30 mouse cellular contexts compared by ENCODE assay signal in the genomic region with DNA sequence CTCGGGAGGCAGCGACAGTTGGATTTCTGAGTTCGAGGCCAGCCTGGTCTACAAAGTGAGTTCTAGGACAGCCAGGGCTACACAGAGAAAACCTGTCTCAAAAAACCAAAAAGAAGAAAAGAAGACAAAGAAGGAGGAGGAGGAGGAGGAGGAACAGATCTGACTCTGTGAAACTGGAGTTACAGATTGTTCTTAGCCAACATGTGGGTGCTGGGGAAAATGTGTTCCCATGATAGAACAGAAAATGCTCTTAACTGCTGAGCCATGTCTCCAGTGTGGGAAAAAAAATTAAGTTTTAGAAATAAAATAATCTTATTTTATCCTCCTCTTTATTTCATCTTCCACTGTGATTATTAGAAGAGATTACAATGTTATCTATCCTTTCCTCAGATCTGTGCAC.
"Had no signal": no experiment of that assay in that cellular context is flagged by ENCODE, and none has a peak within 500 bp of the region (broad histone marks: within the 10 kb centered on the region; RNA-seq: fewer than 3 reads in every experiment).

No protein-coding gene starts in this region.

- H3K27me3 ChIP-seq: limb, embryonic 12.5 days; limb, embryonic 13.5 days; limb, embryonic 15.5 days; liver, embryonic 12.5 days; liver, embryonic 13.5 days; liver, embryonic 15.5 days; lung, embryonic 15.5 days; megakaryocyte, embryonic 14.5 days; midbrain, embryonic 12.5 days; midbrain, embryonic 13.5 days; midbrain, embryonic 15.5 days; neural tube, embryonic 12.5 days had no signal

- H3K27ac ChIP-seq: limb, embryonic 10.5 days; limb, embryonic 12.5 days; limb, embryonic 13.5 days; limb, embryonic 15.5 days; liver, embryonic 12.5 days; liver, embryonic 13.5 days; liver, embryonic 14.5 days; liver, embryonic 15.5 days; lung, embryonic 15.5 days; macrophage; midbrain, embryonic 10.5 days; midbrain, embryonic 12.5 days; midbrain, embryonic 13.5 days; midbrain, embryonic 15.5 days; neural tube, embryonic 12.5 days had no signal

- ATAC-seq: liver, embryonic 12.5 days; liver, postnatal 0 days; lung, postnatal 0 days; midbrain, embryonic 13.5 days; midbrain, embryonic 15.5 days; midbrain, embryonic 16.5 days had no signal

- DNase-seq: left cerebral cortex, postnatal 4 days; liver; liver, embryonic 13.5 days; liver, postnatal 0 days; lung, adult 18-20 months; lung, adult 2 months; lung, embryonic 14.5 days; lung, postnatal 10 days; lung, postnatal 14 days; lung, postnatal 36 days; lung, postnatal 4 days; midbrain, embryonic 14.5 days had no signal

- H3K4me1 ChIP-seq: limb, embryonic 10.5 days; limb, embryonic 12.5 days; limb, embryonic 13.5 days; limb, embryonic 15.5 days; liver, embryonic 12.5 days; liver, embryonic 13.5 days; liver, embryonic 15.5 days; lung, embryonic 15.5 days; megakaryocyte, embryonic 14.5 days; midbrain, embryonic 10.5 days; midbrain, embryonic 12.5 days; midbrain, embryonic 13.5 days; midbrain, embryonic 15.5 days; neural tube, embryonic 12.5 days had no signal

- H3K4me3 ChIP-seq: limb, embryonic 10.5 days; limb, embryonic 12.5 days; limb, embryonic 13.5 days; limb, embryonic 15.5 days; liver, embryonic 12.5 days; liver, embryonic 13.5 days; liver, embryonic 15.5 days; lung, embryonic 15.5 days; megakaryocyte, embryonic 14.5 days; midbrain, embryonic 10.5 days; midbrain, embryonic 12.5 days; midbrain, embryonic 13.5 days; midbrain, embryonic 15.5 days; myocyte; neural tube, embryonic 12.5 days had no signal
